Mouse (Mus musculus) heart, postnatal 14 days (tissue): ENCODE measurements at regions not wholly inside any gene's neighbourhood (a gene's known extent, or its start where the extent isn't known, plus 50 kb on each side); places are given as distances from the start of the nearest gene placed in this dataset.

Experiments
- DNase-seq, 2 experiments: peaks; one replicate each; pipeline ENCODE4 v3.0.0; 2021 to 2022
- intact Hi-C: fragments of 180-260 bp; cut with DNase I; formaldehyde crosslinking; loops from one replicate; pipeline ENCODE4 v1.15.1; 2025

- no peak for DNase-seq
- intact Hi-C loops: no loop called here
These were observed 54.5 kb downstream of the Gm10260 start for GRCm38 (mm10) chr13:97705926-97706325.

GRCm38 (mm10) chr13:97704541-97704940, 55.9 kb downstream of the Gm10260 start:
- intact Hi-C loops: no loop called here
- no peak for DNase-seq

- intact Hi-C loops: no loop called here
- DNase-seq: peak in 1 of 2 experiments; percentile 10
These were observed 61.5 kb downstream of the Gm10260 start for GRCm38 (mm10) chr13:97698967-97699366.

GRCm38 (mm10) chr13:97698317-97698716, 62.1 kb downstream of the Gm10260 start:
- intact Hi-C loops: no loop called here
- DNase-seq: no peak

- intact Hi-C loops: no loop called here
- DNase-seq: no peak
These were observed 63.2 kb downstream of the Gm10260 start for GRCm38 (mm10) chr13:97697262-97697661.

- DNase-seq: no peak
- intact Hi-C loops: no loop called here
These were observed 65.4 kb downstream of the Gm10260 start for GRCm38 (mm10) chr13:97695022-97695421.

- intact Hi-C loops: no loop called here
- DNase-seq: no peak
These were observed 66.0 kb downstream of the Gm10260 start for GRCm38 (mm10) chr13:97694356-97694990.

- no peak for DNase-seq
- intact Hi-C loops: no loop called here
These were observed 72.0 kb downstream of the Gm10260 start for GRCm38 (mm10) chr13:97688310-97688886.

- DNase-seq: no peak
- intact Hi-C loops: no loop called here
These were observed 76.6 kb downstream of the Gm10260 start for GRCm38 (mm10) chr13:97683836-97684235.

GRCm38 (mm10) chr13:97681228-97681987, 79.0 kb downstream of the Gm10260 start:
- intact Hi-C loops: no loop called here
- DNase-seq: no peak

- no peak for DNase-seq
- intact Hi-C loops: no loop called here
These were observed 80.0 kb downstream of the Gm10260 start for GRCm38 (mm10) chr13:97680283-97680896.

GRCm38 (mm10) chr13:97678991-97679390, 81.4 kb downstream of the Gm10260 start:
- intact Hi-C loops: loop anchor here (10.0 kb wide), 1 partner anchor 256 kb away; no protein-coding TSS in a partner anchor
- DNase-seq: no peak

GRCm38 (mm10) chr13:97676536-97677048, 83.8 kb downstream of the Gm10260 start:
- intact Hi-C loops: loop anchor here (10.0 kb wide), 1 partner anchor 258 kb away; no protein-coding TSS in a partner anchor
- DNase-seq: peak; percentile 6 to 17

GRCm38 (mm10) chr13:97673107-97673506, 87.3 kb downstream of the Gm10260 start:
- no peak for DNase-seq
- intact Hi-C loops: loop anchor here (10.0 kb wide), 1 partner anchor 262 kb away; no protein-coding TSS in a partner anchor

GRCm38 (mm10) chr13:97672038-97672675, 88.3 kb downstream of the Gm10260 start:
- DNase-seq: no peak
- intact Hi-C loops: loop anchor here (10.0 kb wide), 1 partner anchor 263 kb away; no protein-coding TSS in a partner anchor

GRCm38 (mm10) chr13:97669366-97669765, 91.1 kb downstream of the Gm10260 start:
- intact Hi-C loops: no loop called here
- no peak for DNase-seq

GRCm38 (mm10) chr13:97668910-97669309, 91.5 kb downstream of the Gm10260 start:
- intact Hi-C loops: no loop called here
- no peak for DNase-seq

GRCm38 (mm10) chr13:97667313-97667712, 93.1 kb downstream of the Gm10260 start:
- intact Hi-C loops: no loop called here

GRCm38 (mm10) chr13:97666761-97667160, 93.7 kb downstream of the Gm10260 start:
- no peak for DNase-seq

More at GRCm38 (mm10) chr13:97667313-97667712, 93.1 kb downstream of the Gm10260 start:
- no peak for DNase-seq

GRCm38 (mm10) chr13:97665226-97665625, 95.2 kb downstream of the Gm10260 start:
- DNase-seq: no peak
- intact Hi-C loops: no loop called here

More at GRCm38 (mm10) chr13:97666761-97667160, 93.7 kb downstream of the Gm10260 start:
- intact Hi-C loops: no loop called here
